Mouse (Mus musculus) neural tube, embryonic 15.5 days (tissue): Measurements from ENCODE around the gene Rab21. TPM values are rescaled to one million over a fixed set of nuclear protein-coding genes. Genes with fewer than 3 reads are reported as not detected.

Experiments
- ATAC-seq: fragments of 200-750 bp; cut with Nextera tagmentation; 2 replicates; pipeline ENCODE4 v1.8.0; 2017; ENCODE audit warnings: mild to moderate bottlenecking, moderate TSS enrichment, moderate library complexity; ENCODE audit not compliant: low FRiP score
- H3K27ac ChIP-seq: fragments of 300-500 bp; sonication (generic); replicated peaks from 2 replicates; pipeline ENCODE4 v1.5.1; 2015; ENCODE audit warnings: mild to moderate bottlenecking, inconsistent platforms
- H3K27me3 ChIP-seq: fragments of 300-500 bp; sonication (generic); replicated peaks from 2 replicates; pipeline ENCODE4 v1.6.1; 2015; ENCODE audit warnings: inconsistent platforms
- H3K36me3 ChIP-seq: fragments of 300-500 bp; sonication (generic); 2 replicates; pipeline ENCODE4 v1.6.1; 2015; ENCODE audit warnings: inconsistent platforms
- H3K4me1 ChIP-seq: fragments of 300-500 bp; sonication (generic); 2 replicates; pipeline ENCODE4 v1.6.1; 2015; ENCODE audit warnings: inconsistent platforms
- H3K4me2 ChIP-seq: fragments of 300-500 bp; sonication (generic); 2 replicates; pipeline ENCODE4 v1.6.1; 2015; ENCODE audit warnings: inconsistent platforms, mild to moderate bottlenecking, moderate library complexity
- H3K4me3 ChIP-seq: fragments of 300-500 bp; sonication (generic); replicated peaks from 2 replicates; pipeline ENCODE4 v1.5.1; 2015; ENCODE audit warnings: mild to moderate bottlenecking, inconsistent platforms
- H3K9ac ChIP-seq: fragments of 300-500 bp; sonication (generic); replicated peaks from 2 replicates; pipeline ENCODE4 v1.6.1; 2015; ENCODE audit warnings: mild to moderate bottlenecking, inconsistent platforms
- H3K9me3 ChIP-seq: fragments of 300-500 bp; sonication (generic); replicated peaks from 2 replicates; pipeline ENCODE4 v1.6.1; 2016; ENCODE audit warnings: inconsistent platforms
- WGBS: fragments of 180-500 bp; shearing (Covaris S2); methylation state at CpG from one replicate; pipeline ENCODE4 v1.1.7; 2015; ENCODE audit warnings: mixed read lengths; 5-methylcytosine and 5-hydroxymethylcytosine counted together
- polyA plus RNA-seq: library from polyadenylated mRNA; unstranded; fragments of >200 nt; fragmentation: Nextera tagmentation; extraction: Ambion mirVana; gene quantifications from 2 replicates; pipeline ENCODE4 v1.2.1, GENCODE M21; 2015

Rab21 gene
- polyA plus RNA-seq, 1 experiment from 2014 or later: 9.6 TPM

DNA sequence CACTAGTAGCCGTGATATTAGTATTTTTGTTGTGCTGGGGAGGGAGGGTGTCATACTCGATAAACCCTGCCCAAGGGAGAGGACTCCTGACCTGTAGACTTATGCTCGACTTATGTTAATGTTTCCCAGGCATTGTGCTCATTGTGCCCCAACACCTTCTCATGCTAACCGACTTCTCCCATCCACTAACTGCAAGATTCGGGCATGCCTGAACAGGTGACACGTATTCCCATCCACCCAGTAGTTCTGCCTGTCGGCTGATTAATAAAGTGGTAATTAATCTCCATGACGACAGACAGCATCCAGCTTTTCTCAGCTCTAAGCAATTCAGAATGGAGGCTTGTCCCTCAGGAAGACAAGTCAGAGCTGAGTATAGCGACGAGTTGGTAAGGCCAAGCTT lies 33.6 kb upstream of the Rab21 start:
- Histone ChIP-seq H3K27me3 (no peaks in the 10 kb centered on the region), H3K9me3 (no peaks in the 10 kb centered on the region), H3K36me3 (peaks cover 15% of the 10 kb centered on the region), H3K4me3 (no peak overlapping the region), H3K4me1 (no peaks in the 10 kb centered on the region), H3K9ac (no peak overlapping the region), H3K4me2 (no peak overlapping the region), H3K27ac (no peak overlapping the region)
- 66% methylated on average over 10 of the region's 10 CpGs for WGBS
- ATAC-seq: no peak

DNA sequence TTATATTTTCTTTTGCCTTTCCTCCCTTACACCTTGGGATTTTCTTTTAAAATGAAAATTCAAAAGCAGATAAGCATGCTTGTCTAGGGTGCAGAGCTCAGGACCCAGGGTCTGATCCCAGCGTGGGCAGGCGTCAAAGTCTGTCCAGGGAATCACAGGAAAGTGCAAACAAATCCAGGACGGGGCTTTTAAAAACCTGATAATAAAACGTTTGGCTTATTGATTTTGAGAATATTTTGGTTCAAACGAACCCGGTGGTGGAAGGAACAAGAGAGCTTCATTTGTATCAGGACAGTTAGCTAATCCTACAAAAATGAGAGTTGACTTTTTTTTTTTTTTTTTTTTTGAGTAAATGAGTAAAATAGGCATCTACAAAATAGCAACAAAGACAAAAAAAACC lies 32.7 kb upstream of the Rab21 start:
- no peak overlapping the region for H3K27ac ChIP-seq
- no peaks in the 10 kb centered on the region for H3K4me1 ChIP-seq
- H3K9ac ChIP-seq: no peak overlapping the region
- H3K27me3 ChIP-seq: no peaks in the 10 kb centered on the region
- 86% methylated on average over 6 of the region's 6 CpGs for WGBS
- H3K9me3 ChIP-seq: no peaks in the 10 kb centered on the region
- peaks cover 18% of the 10 kb centered on the region for H3K36me3 ChIP-seq
- no peak overlapping the region for H3K4me2 ChIP-seq
- ATAC-seq: no peak
- H3K4me3 ChIP-seq: no peak overlapping the region

DNA sequence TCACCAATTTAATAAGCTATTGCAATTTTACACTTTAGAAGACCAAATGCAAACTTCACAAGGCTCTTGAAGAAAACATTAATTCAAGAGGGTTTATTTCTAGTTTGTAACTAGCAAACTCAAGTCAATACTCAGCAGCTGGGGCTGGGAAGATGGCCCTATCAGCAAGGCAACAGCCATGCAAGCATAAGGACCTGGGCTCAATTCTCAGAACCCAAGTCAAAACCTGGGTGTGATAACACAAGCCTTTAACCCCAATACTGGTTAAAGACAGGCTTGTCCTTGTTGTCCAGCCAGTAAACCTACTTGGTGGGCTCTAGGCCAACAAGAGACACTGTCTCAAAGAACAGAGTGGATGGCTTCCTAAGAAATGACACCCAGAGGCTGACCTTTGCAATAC lies 31.1 kb upstream of the Rab21 start:
- ATAC-seq: no peak
- Histone ChIP-seq H3K9me3 (no peaks in the 10 kb centered on the region), H3K36me3 (peaks cover 30% of the 10 kb centered on the region)

DNA sequence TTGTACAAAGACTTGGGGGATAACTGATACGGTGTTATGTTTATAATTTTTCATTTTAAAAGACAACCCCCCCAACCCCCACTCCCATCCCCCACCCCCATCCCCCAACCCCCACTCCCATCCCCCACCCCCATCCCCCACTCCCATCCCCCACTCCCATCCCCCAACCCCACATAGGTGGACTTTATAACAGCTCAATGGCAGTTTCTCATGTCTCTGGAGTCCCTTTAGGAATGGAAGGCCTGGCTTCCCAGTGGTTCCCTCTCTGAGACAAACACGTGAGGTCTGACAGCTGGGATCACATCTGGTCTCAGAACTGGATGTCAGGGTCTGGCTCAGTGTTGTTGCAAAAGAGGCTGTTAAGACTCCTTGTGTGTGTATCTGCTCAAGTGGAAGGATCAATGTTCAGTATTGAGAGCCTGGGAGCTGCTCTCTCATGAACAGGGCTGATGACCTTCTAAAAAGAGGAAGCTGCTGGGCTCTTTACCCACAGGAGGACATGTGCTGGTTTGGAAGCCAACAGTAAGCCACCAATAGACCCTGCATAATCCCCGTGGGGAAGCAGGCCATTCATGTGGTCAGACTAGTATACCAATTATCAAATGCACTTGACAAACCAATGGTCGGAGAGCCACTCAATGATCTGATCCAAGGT lies 27.5 kb upstream of the Rab21 start:
- Histone ChIP-seq H3K27ac (no peak overlapping the region), H3K4me2 (no peak overlapping the region), H3K27me3 (no peaks in the 10 kb centered on the region), H3K9me3 (no peaks in the 10 kb centered on the region), H3K36me3 (peaks cover 53% of the 10 kb centered on the region), H3K4me3 (no peak overlapping the region), H3K9ac (no peak overlapping the region), H3K4me1 (no peaks in the 10 kb centered on the region)
- 84% methylated on average over 4 of the region's 4 CpGs for WGBS
- no peak for ATAC-seq

More for the DNA sequence above, 31.1 kb upstream of the Rab21 start:
- Histone ChIP-seq H3K4me2 (no peak overlapping the region), H3K4me1 (no peaks in the 10 kb centered on the region), H3K4me3 (no peak overlapping the region), H3K9ac (no peak overlapping the region), H3K27ac (no peak overlapping the region), H3K27me3 (no peaks in the 10 kb centered on the region)

DNA sequence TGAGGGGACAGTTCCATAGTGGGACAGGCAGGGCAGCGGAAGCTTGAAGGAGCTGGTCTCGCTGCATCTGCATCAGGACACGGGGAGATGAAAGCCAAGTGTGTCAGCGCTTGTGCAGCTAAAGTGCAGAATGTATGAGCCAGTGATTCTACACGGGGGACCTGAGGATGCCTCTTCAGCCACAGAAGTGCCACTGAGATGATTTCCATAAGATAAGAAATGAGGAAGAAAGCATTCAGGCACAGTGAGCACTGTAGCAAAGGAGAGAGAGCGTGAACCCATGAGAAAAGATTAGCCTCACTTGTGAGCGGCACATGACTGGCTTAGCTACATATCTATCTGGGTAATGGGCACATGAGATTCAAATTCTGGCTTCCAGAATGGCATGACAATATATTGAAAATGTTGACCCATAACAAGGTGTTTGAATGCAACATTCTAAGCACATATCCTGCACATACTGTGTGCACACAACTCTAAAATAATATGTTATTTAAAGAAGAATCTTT lies 24.5 kb upstream of the Rab21 start:
- Histone ChIP-seq H3K36me3 (peaks cover 40% of the 10 kb centered on the region), H3K4me2 (no peak overlapping the region), H3K4me1 (no peaks in the 10 kb centered on the region), H3K27me3 (no peaks in the 10 kb centered on the region), H3K9me3 (no peaks in the 10 kb centered on the region), H3K9ac (no peak overlapping the region), H3K27ac (no peak overlapping the region), H3K4me3 (no peak overlapping the region)
- 92% methylated on average over 7 of the region's 7 CpGs for WGBS
- no peak for ATAC-seq

DNA sequence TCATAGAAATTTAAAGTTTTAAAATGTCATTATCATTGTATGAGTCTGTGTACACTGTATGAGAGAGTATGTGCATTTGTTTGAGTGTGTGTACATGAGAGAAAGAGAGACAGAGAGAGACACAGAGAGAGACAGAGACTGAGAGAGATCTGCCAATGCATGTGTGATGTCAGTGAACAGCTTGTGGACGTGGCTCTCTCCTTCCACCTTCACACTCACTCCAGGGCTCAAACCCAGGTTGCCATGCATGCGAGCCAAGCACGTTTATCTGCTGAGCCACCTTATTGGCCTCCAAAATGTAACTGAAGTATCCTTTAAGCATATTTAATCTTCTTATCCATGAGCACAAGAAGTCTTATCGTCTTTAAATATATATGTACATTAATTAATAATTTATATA lies 21.5 kb upstream of the Rab21 start:
- WGBS: 84% methylated on average over 4 of the region's 4 CpGs
- H3K4me2 ChIP-seq: no peak overlapping the region
- H3K9ac ChIP-seq: no peak overlapping the region
- no peaks in the 10 kb centered on the region for H3K9me3 ChIP-seq
- no peaks in the 10 kb centered on the region for H3K27me3 ChIP-seq
- H3K27ac ChIP-seq: no peak overlapping the region
- H3K36me3 ChIP-seq: peaks cover 25% of the 10 kb centered on the region
- ATAC-seq: no peak
- H3K4me1 ChIP-seq: no peaks in the 10 kb centered on the region
- no peak overlapping the region for H3K4me3 ChIP-seq

DNA sequence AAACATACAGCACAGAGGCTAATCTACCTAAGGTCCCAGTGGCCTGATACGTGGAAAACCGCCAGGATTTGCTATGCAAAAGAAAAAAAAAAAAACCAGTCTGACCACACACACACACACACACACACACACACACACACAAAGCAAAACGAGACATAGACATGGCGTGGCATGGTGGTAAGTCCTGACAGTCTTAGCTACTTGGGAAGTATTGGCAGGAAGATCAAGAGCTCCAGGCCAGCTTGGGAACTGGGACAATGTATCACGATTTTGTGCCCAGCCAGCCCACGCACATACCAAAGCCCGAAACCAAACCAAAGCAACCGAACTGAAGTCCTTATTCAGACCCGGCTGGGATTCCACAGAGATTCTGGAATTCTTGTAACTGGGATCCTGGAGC lies 18.1 kb upstream of the Rab21 start:
- no peaks in the 10 kb centered on the region for H3K9me3 ChIP-seq
- WGBS: 84% methylated on average over 9 of the region's 9 CpGs
- no peak for ATAC-seq
- H3K27me3 ChIP-seq: no peaks in the 10 kb centered on the region
- no peak overlapping the region for H3K9ac ChIP-seq
- no peak overlapping the region for H3K4me3 ChIP-seq
- H3K4me2 ChIP-seq: no peak overlapping the region
- 0 out of 2 replicates have a peak, but pooled peaks cover under 1% of the 10 kb centered on the region for H3K36me3 ChIP-seq
- H3K27ac ChIP-seq: no peak overlapping the region
- H3K4me1 ChIP-seq: no peaks in the 10 kb centered on the region

DNA sequence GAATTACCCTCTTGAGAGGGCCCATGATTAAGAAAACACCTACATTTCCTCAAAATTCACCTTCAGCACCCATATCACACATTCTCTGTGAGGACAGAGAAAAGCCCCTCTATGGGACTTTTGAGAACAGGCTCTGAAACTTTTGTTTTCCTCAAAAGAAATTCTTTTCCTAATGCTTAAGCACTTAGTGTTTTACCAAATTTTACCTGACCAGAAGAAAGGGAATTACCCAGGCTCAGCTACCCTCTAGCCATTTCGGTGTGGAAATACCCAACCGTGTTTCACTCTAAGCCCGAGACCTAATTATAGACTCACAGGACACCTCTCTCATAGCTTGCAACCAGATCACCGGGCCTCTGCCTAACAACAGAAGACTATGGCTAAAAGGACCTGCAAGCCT lies 17.6 kb upstream of the Rab21 start:
- Histone ChIP-seq H3K4me3 (no peak overlapping the region), H3K9me3 (no peaks in the 10 kb centered on the region), H3K4me2 (no peak overlapping the region), H3K27me3 (no peaks in the 10 kb centered on the region), H3K36me3 (no peaks in the 10 kb centered on the region), H3K4me1 (no peaks in the 10 kb centered on the region), H3K27ac (no peak overlapping the region), H3K9ac (no peak overlapping the region)
- 90% methylated on average over 4 of the region's 4 CpGs for WGBS
- ATAC-seq: no peak

DNA sequence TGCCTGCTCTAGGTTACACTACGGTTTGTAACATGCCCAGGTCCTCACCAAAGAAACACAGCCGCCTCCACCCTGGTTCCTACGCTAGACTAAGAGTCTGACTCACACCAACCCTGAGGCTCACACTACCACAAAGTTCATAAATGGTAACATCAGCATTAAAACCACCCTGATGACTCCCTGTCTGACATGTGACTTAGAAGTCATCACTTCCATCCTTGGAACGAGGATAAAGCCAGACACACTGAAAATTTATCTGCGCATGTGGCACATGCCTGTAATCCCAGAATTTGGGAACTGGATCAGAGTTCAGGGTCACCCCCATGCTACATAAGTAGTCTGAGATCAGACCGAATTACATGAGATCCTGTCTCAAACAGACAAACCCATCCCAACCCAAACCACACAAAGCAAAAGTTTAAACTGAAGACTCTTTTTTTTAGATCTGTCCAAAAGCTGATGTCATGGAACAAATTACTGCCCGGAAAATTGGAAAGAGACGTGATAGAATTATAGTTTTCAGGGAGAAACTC lies 17.1 kb upstream of the Rab21 start:
- no peak overlapping the region for H3K4me2 ChIP-seq
- no peak overlapping the region for H3K27ac ChIP-seq
- H3K27me3 ChIP-seq: no peaks in the 10 kb centered on the region
- H3K4me3 ChIP-seq: no peak overlapping the region
- no peak for ATAC-seq
- H3K9ac ChIP-seq: no peak overlapping the region
- no peaks in the 10 kb centered on the region for H3K9me3 ChIP-seq
- H3K4me1 ChIP-seq: no peaks in the 10 kb centered on the region
- 86% methylated on average over 8 of the region's 8 CpGs for WGBS
- no peaks in the 10 kb centered on the region for H3K36me3 ChIP-seq

DNA sequence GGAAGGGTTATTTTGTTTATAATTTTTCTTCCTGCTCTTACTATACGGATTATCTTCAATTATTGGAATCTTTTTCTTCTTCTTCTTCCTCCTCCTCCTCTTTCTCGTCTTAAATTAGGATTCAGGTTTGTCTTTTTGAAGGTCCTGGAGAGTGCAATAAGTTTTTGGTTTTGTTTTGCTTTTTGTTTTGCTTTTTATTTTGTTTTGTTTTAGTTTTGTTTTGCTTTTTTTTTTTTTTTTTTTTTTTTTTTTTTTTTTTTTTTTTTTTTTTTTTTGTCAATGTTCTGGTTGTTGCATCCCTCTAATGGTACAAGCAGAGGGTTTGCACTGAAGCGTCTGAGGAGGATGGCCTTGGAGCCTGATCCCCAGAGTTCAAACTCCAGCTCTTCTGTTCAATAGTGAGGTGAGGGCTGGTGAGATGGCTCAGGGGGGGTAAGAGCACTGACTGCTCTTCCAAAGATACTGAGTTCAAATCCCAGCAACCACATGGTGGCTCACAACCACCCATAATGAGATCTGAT lies 13.7 kb upstream of the Rab21 start:
- Histone ChIP-seq H3K36me3 (no peaks in the 10 kb centered on the region), H3K27me3 (no peaks in the 10 kb centered on the region), H3K27ac (no peak overlapping the region), H3K9ac (no peak overlapping the region), H3K9me3 (no peaks in the 10 kb centered on the region), H3K4me3 (no peak overlapping the region), H3K4me2 (no peak overlapping the region), H3K4me1 (0 out of 2 replicates have a peak, but pooled peaks cover 2% of the 10 kb centered on the region)
- no peak for ATAC-seq
- WGBS: 85% methylated on average over 3 of the region's 3 CpGs

DNA sequence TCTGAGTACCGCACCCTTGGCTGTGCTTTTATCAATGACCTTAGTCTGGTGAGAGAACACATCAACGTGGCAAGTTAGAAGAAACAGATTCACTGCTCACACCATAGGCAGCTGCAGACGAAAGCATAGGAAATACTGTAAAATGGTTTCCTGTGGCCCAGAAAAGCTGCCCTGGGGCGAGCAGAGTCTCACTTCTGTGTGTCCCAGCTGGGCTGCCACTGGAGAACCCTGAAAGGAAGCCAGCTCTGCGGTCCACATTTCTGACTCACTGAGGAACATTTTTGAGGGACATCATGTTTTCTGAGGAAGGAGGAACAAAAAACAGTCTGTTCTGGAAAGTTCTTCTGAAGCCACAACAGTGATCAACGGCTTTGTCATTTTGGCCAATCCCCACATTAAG lies 13.1 kb upstream of the Rab21 start:
- no peak overlapping the region for H3K9ac ChIP-seq
- H3K4me3 ChIP-seq: no peak overlapping the region
- WGBS: 82% methylated on average over 6 of the region's 6 CpGs
- H3K27ac ChIP-seq: no peak overlapping the region
- no peak for ATAC-seq
- 0 out of 2 replicates have a peak, but pooled peaks cover 2% of the 10 kb centered on the region for H3K4me1 ChIP-seq
- H3K27me3 ChIP-seq: no peaks in the 10 kb centered on the region
- no peaks in the 10 kb centered on the region for H3K9me3 ChIP-seq
- H3K36me3 ChIP-seq: no peaks in the 10 kb centered on the region
- no peak overlapping the region for H3K4me2 ChIP-seq

DNA sequence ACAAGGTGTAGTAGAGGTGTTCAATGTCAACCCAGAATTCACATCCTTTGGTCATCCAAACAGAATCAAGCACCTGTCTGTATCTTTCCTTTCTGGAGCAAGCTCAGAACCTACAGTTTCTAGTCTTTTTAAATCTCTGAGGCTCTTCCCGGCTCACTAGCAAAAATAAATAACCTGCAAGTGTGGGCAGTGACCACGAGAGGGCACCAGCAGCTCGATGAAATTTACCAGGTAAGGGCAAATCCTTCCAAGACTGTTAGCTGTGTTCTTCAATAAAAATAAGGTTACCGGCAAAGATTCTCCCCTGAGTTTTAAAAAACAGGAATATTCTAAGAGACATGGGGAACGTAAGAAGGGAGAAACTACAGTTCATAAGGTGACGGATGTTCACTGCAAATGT lies 7.9 kb upstream of the Rab21 start:
- Histone ChIP-seq H3K4me3 (no peak overlapping the region), H3K9ac (no peak overlapping the region), H3K4me2 (no peak overlapping the region), H3K27me3 (no peaks in the 10 kb centered on the region), H3K27ac (no peak overlapping the region), H3K4me1 (0 out of 2 replicates have a peak, but pooled peaks cover 2% of the 10 kb centered on the region), H3K36me3 (no peaks in the 10 kb centered on the region), H3K9me3 (no peaks in the 10 kb centered on the region)
- ATAC-seq: no peak
- WGBS: 8% methylated on average over 6 of the region's 6 CpGs
